Mouse (Mus musculus): Measurements from ENCODE around the gene Gdpd5. TPM values are rescaled to one million over a fixed set of nuclear protein-coding genes. Genes with fewer than 3 reads are reported as not detected.

The Gdpd5 gene
- polyA plus RNA-seq, 1 experiment from 2014 or later, result 15.0 TPM

DNA sequence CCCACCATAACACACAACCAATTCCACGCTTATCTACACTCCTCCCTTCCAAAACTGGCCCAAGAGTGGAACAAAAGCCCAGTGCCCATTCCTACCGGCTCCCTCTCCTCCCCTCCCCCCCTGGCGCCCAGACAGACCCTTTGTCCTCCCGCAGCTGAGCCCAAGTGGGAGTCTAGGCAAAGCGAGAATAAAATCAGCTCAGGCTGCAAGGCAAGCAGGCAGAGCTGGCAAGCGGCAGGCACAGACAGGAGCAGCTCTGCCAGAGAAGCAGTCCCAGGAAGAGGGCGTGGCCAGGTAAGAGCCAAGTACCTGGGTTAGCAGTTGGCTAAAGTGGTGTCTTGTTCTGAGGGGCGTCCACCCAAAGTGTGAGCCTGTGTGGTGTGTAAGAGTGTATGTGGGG lies 84.6 kb downstream of the Gdpd5 start, which contains the start of gene Klhl35:
Gene Klhl35, plus strand, starts transcription at position 194 of the 400 bp plus-strand sequence.
- ATAC-seq (ENCODE audit: low read depth) (no peak; the same call in 1 of the 2 replicates), DNase-seq (ENCODE audit: low spot score) (peak; percentile 78)
- Histone ChIP-seq H3K4me3 (ENCODE audit: low read depth, low read length) (0 out of 2 replicates have a peak within 1 kb of the TSS, but pooled peaks have one; percentile 6), H3K4me2 (ENCODE audit: low read depth, low read length) (peak within 1 kb of the TSS; percentile 32), H3K27me3 (replicated peaks; ENCODE audit: control insufficient read depth, insufficient read depth, low read length) (no peaks in the 10 kb centered on the region), H3K27ac (replicated peaks; ENCODE audit: low read depth, low read length) (no peak within 1 kb of the TSS; the same call in 1 of the 2 replicates), H3K4me1 (ENCODE audit: control insufficient read depth, insufficient read depth, low read length) (peaks cover 15% of the 10 kb centered on the region), H3K36me3 (ENCODE audit: control insufficient read depth, insufficient read depth, low read length) (no peaks in the 10 kb centered on the region), H3K9ac (ENCODE audit: low read depth, low read length) (peak within 1 kb of the TSS; percentile 45), H3K9me3 (ENCODE audit: control insufficient read depth, low read length) (no peaks in the 10 kb centered on the region)
- WGBS, result 23% methylated on average over 8 of the region's 8 CpGs

DNA sequence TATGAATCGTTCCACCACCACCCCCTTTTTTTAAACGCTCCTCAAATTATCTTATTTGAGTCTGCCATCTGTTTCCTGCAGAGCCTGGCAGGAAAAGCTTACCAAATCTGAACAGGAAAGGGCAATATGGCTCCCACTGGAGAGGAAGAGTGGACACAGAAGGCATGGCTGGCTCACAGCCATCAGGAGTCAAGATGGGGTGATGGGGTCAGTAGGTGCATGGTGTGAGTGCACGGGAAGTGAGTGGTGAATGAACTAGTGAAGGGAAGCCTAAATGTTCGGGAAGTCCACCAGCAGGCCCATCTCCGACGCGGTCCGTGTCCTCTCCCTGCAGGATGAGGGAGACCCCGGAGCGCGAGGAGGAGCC lies 86.7 kb downstream of the Gdpd5 start:
- ATAC-seq (ENCODE audit: low read depth), result no peak
- peak overlapping the region; percentile 86 for H3K4me2 ChIP-seq (ENCODE audit: low read depth, low read length)
- DNase-seq (ENCODE audit: low spot score), result peak; percentile 50

DNA sequence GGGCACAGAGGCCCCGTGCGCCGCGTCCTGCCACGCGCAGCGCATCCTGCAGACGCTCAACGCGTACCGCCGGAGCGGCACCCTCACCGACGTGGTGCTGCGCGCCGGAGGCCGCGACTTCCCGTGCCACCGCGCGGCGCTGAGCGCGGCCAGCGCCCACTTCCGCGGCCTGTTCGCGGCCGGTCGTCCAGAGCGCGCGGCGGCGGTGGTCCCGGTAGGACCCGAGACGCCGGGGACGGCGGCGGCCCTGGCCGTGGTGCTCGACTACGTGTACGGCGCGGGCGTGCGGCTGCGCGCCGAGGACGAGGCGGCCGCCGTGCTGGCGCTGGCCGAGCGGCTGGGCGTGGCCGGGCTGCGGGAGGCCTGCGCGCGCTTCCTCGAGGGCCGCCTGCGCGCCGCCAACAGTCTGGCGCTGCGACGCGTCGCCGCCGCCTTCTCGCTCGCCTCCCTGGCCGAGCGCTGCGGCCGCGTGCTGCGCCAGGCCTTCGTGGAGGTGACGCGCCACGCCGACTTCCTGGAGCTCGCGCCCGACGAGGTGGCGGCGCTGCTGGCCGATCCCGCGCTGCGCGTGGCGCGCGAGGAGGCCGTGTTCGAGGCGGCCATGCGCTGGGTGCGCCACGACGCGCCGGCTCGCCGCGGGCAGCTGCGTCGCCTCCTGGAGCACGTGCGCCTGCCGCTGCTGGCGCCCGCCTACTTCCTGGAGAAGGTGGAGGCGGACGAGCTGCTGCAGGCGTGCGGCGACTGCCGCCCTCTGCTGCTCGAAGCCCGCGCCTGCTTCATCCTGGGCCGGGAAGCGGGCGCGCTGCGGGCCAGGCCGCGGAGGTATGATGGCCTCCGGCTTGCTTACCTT lies 87.3 kb downstream of the Gdpd5 start:
- Histone ChIP-seq H3K9ac (ENCODE audit: low read depth, low read length) (peak overlapping the region; percentile 84), H3K4me2 (ENCODE audit: low read depth, low read length) (peak overlapping the region; percentile 86), H3K4me1 (ENCODE audit: control insufficient read depth, insufficient read depth, low read length) (peaks cover 15% of the 10 kb centered on the region), H3K9me3 (ENCODE audit: control insufficient read depth, low read length) (no peaks in the 10 kb centered on the region), H3K27me3 (replicated peaks; ENCODE audit: control insufficient read depth, insufficient read depth, low read length) (no peaks in the 10 kb centered on the region), H3K4me3 (ENCODE audit: low read depth, low read length) (peak overlapping the region; percentile 64), H3K36me3 (ENCODE audit: control insufficient read depth, insufficient read depth, low read length) (peaks cover 19% of the 10 kb centered on the region), H3K27ac (replicated peaks; ENCODE audit: low read depth, low read length) (peak overlapping the region; percentile 95)
- DNase-seq (ENCODE audit: low spot score) (peak; percentile 94), ATAC-seq (ENCODE audit: low read depth) (peak; percentile 87)
- 1% methylated on average over 18 of the region's 145 CpGs for WGBS

More for the DNA sequence above, 86.7 kb downstream of the Gdpd5 start:
- Histone ChIP-seq H3K27me3 (replicated peaks; ENCODE audit: control insufficient read depth, insufficient read depth, low read length) (no peaks in the 10 kb centered on the region), H3K4me1 (ENCODE audit: control insufficient read depth, insufficient read depth, low read length) (peaks cover 15% of the 10 kb centered on the region), H3K9ac (ENCODE audit: low read depth, low read length) (peak overlapping the region; percentile 84), H3K9me3 (ENCODE audit: control insufficient read depth, low read length) (no peaks in the 10 kb centered on the region), H3K27ac (replicated peaks; ENCODE audit: low read depth, low read length) (peak overlapping the region; percentile 95), H3K4me3 (ENCODE audit: low read depth, low read length) (peak overlapping the region; percentile 64), H3K36me3 (ENCODE audit: control insufficient read depth, insufficient read depth, low read length) (peaks cover 12% of the 10 kb centered on the region)
- 30% methylated on average over 4 of the region's 11 CpGs for WGBS

DNA sequence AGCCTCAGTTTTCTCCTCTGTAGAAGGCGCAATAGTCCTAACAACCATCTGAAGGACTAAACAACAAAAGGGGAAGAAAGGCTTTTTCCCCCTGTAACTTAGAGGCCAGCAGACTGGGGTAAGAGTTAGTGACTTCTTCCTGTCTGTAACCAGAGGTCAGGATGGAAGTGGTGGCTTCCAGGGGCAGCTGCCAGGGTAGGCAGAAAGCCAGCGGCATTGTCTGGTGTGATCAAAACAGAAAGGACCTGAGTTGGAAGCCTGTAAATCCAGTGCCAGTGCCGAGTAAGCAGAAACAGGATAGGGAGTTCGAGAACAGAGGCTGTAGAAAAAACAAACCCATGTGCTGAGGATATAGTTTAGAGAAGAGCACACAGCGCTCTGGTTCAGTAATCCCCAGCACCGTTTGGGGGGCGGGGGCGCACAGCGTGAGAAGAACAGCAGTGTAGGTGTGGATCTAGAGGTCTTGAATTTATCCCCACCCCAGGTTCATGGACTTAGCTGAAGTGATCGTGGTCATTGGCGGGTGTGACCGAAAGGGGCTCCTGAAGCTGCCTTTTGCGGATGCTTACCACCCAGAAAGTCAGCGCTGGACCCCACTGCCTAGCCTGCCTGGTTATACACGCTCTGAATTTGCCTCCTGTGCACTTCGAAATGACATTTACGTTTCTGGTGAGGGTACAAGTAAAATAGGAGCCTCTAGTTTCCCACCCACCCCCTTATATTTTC lies 88.6 kb downstream of the Gdpd5 start:
- peaks cover 30% of the 10 kb centered on the region for H3K36me3 ChIP-seq (ENCODE audit: control insufficient read depth, insufficient read depth, low read length)
- WGBS, result 80% methylated on average over 17 of the region's 17 CpGs
- no peaks in the 10 kb centered on the region for H3K9me3 ChIP-seq (ENCODE audit: control insufficient read depth, low read length)
- H3K27me3 ChIP-seq (replicated peaks; ENCODE audit: control insufficient read depth, insufficient read depth, low read length), result no peaks in the 10 kb centered on the region
- ATAC-seq (ENCODE audit: low read depth), result no peak
- H3K4me3 ChIP-seq (ENCODE audit: low read depth, low read length), result no peak overlapping the region
- no peak overlapping the region for H3K9ac ChIP-seq (ENCODE audit: low read depth, low read length)
- no peak overlapping the region for H3K4me2 ChIP-seq (ENCODE audit: low read depth, low read length)
- H3K27ac ChIP-seq (replicated peaks; ENCODE audit: low read depth, low read length), result peak overlapping the region; percentile 95; the same call in 1 of the 2 replicates
- peaks cover 15% of the 10 kb centered on the region for H3K4me1 ChIP-seq (ENCODE audit: control insufficient read depth, insufficient read depth, low read length)
- no peak for DNase-seq (ENCODE audit: low spot score)

DNA sequence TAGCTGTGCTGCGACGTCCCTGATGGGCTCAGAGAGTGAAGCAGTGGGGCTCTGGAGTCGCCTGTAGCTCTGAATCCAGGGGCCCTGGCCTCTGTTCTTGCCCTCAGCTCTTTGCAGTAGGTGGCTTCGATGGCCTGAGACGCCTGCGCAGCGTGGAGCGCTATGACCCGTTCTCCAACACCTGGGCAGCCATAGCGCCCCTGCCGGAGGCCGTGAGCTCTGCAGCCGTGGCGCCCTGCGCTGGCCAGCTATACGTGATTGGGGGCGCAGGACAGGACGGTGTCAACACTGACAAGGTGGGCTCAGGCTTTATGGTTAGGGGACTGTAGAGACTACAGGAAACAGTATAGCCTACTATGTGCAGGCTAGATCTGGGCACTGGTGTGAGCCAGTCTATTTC lies 90.4 kb downstream of the Gdpd5 start:
- H3K4me3 ChIP-seq (ENCODE audit: low read depth, low read length), result no peak overlapping the region
- DNase-seq (ENCODE audit: low spot score) (no peak), ATAC-seq (ENCODE audit: low read depth) (no peak)
- H3K9ac ChIP-seq (ENCODE audit: low read depth, low read length), result no peak overlapping the region
- H3K9me3 ChIP-seq (ENCODE audit: control insufficient read depth, low read length), result no peaks in the 10 kb centered on the region
- H3K36me3 ChIP-seq (ENCODE audit: control insufficient read depth, insufficient read depth, low read length), result peaks cover 39% of the 10 kb centered on the region
- H3K27me3 ChIP-seq (replicated peaks; ENCODE audit: control insufficient read depth, insufficient read depth, low read length), result no peaks in the 10 kb centered on the region
- WGBS, result 61% methylated on average over 17 of the region's 18 CpGs
- no peak overlapping the region for H3K4me2 ChIP-seq (ENCODE audit: low read depth, low read length)
- H3K27ac ChIP-seq (replicated peaks; ENCODE audit: low read depth, low read length), result no peak overlapping the region
- H3K4me1 ChIP-seq (ENCODE audit: control insufficient read depth, insufficient read depth, low read length), result peaks cover 15% of the 10 kb centered on the region

DNA sequence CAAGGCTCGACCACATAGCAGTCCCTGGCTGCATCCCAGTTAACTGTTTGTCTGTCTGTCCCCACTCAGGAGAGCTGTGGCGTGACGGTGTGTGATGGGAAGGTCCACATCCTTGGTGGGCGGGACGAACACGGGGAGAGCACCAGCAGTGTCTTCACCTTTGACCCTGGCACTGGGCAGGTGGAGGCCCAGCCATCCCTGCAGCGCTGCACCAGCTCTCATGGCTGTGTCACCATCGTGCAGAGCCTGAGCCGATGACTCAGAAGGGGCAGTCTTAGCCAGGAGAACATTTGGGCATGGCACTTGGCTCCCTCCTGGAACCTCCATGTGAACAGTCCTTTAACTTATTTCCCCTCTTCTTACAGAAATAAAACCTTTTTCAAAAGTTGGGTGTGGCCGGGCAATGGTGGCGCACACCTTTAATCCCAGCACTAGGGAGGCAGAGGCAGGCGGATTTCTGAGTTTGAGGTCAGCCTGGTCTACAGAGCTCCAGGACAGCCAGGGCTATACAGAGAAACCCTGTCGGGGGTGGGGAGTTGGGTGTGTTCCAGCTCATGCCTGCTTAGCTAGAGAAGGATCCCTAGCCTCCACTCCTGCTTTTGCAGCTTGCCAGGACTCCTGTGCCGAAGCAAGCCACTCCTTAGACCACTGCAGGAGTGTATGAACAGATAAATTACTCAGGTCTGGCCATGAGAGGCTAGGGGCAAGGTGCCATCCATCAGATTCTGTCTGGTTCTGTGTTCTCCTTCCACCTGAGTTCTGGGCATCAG lies 92.6 kb downstream of the Gdpd5 start:
- H3K27me3 ChIP-seq (replicated peaks; ENCODE audit: control insufficient read depth, insufficient read depth, low read length), result no peaks in the 10 kb centered on the region
- no peaks in the 10 kb centered on the region for H3K9me3 ChIP-seq (ENCODE audit: control insufficient read depth, low read length)
- H3K27ac ChIP-seq (replicated peaks; ENCODE audit: low read depth, low read length), result no peak overlapping the region
- peaks cover 61% of the 10 kb centered on the region for H3K36me3 ChIP-seq (ENCODE audit: control insufficient read depth, insufficient read depth, low read length)
- no peak overlapping the region for H3K4me3 ChIP-seq (ENCODE audit: low read depth, low read length)
- 88% methylated on average over 14 of the region's 14 CpGs for WGBS
- H3K9ac ChIP-seq (ENCODE audit: low read depth, low read length), result no peak overlapping the region
- peaks cover 5% of the 10 kb centered on the region; the same call in 1 of the 2 replicates for H3K4me1 ChIP-seq (ENCODE audit: control insufficient read depth, insufficient read depth, low read length)
- ATAC-seq (ENCODE audit: low read depth) (no peak), DNase-seq (ENCODE audit: low spot score) (no peak)
- H3K4me2 ChIP-seq (ENCODE audit: low read depth, low read length), result no peak overlapping the region

DNA sequence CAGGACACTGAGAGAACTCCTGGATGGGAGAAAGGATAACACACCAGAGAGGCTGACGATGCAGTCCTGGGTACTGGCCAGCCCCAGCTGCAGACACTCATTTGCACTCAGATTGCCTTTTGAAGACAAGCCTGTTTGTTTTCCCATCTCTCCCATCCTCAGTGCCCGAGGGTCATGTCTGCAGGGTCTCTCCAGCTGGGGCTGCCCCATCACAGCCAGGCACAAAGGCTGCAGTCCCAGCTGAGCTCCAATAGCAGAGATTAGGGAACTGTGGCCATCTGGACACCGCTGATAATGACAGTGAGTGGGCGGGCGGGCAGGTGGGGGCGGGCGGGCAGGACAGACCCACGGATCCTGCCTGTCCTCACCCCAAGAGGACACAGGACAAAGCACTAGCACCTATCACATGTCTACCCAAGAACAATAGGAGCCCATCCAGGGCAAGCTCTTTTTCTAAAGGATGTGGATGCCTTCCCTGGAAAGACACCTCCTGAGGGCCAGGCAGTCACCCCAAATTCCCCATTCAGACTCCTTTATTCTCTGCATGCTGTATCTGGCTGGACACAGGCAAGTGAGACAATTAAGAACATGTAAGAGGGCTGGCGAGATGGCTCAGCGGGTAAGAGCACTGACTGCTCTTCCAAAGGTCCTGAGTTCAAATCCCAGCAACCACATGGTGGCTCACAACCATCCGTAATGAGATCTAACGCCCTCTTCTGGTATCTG lies 93.8 kb downstream of the Gdpd5 start:
- no peak overlapping the region for H3K9ac ChIP-seq (ENCODE audit: low read depth, low read length)
- no peak for ATAC-seq (ENCODE audit: low read depth)
- no peak for DNase-seq (ENCODE audit: low spot score)

DNA sequence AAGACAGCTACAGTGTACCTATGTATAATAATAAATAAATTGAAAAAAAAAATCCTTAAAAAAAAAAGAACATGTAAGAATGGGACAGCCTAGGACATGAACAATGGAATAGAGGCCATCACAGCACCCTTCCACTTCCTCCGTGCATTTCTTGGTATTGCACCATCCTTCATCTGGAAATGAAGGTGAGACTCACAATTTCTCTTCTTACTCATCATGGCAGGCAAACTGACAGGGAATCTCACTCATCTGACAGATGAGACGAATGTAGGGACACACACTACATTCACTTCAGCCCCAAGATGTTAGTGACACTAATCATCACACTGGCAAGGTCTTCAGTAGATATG lies 94.3 kb downstream of the Gdpd5 start:
- Histone ChIP-seq H3K4me3 (ENCODE audit: low read depth, low read length) (no peak overlapping the region), H3K4me1 (ENCODE audit: control insufficient read depth, insufficient read depth, low read length) (peaks cover 4% of the 10 kb centered on the region; the same call in 1 of the 2 replicates), H3K36me3 (ENCODE audit: control insufficient read depth, insufficient read depth, low read length) (peaks cover 79% of the 10 kb centered on the region), H3K9me3 (ENCODE audit: control insufficient read depth, low read length) (no peaks in the 10 kb centered on the region), H3K4me2 (ENCODE audit: low read depth, low read length) (no peak overlapping the region), H3K27me3 (replicated peaks; ENCODE audit: control insufficient read depth, insufficient read depth, low read length) (no peaks in the 10 kb centered on the region), H3K9ac (ENCODE audit: low read depth, low read length) (no peak overlapping the region), H3K27ac (replicated peaks; ENCODE audit: low read depth, low read length) (no peak overlapping the region)
- WGBS, result 81% methylated on average over 2 of the region's 2 CpGs
- DNase-seq (ENCODE audit: low spot score), result no peak
- no peak for ATAC-seq (ENCODE audit: low read depth)

More for the DNA sequence above, 93.8 kb downstream of the Gdpd5 start:
- H3K36me3 ChIP-seq (ENCODE audit: control insufficient read depth, insufficient read depth, low read length), result peaks cover 73% of the 10 kb centered on the region
- H3K27ac ChIP-seq (replicated peaks; ENCODE audit: low read depth, low read length), result no peak overlapping the region
- no peaks in the 10 kb centered on the region for H3K9me3 ChIP-seq (ENCODE audit: control insufficient read depth, low read length)
- H3K4me2 ChIP-seq (ENCODE audit: low read depth, low read length), result no peak overlapping the region
- 66% methylated on average over 12 of the region's 12 CpGs for WGBS
- H3K4me1 ChIP-seq (ENCODE audit: control insufficient read depth, insufficient read depth, low read length), result no peaks in the 10 kb centered on the region
- no peaks in the 10 kb centered on the region for H3K27me3 ChIP-seq (replicated peaks; ENCODE audit: control insufficient read depth, insufficient read depth, low read length)
- no peak overlapping the region for H3K4me3 ChIP-seq (ENCODE audit: low read depth, low read length)
